Mouse (Mus musculus) midbrain, postnatal 0 days (tissue): ENCODE data around the gene Ctsc. TPM values are rescaled to one million over a fixed set of nuclear protein-coding genes. Genes with fewer than 3 reads are reported as not detected.
"Not testable (repeated sequence)": the region's sequence is repeated elsewhere in the genome, so short reads cannot be mapped to it uniquely, and the experiment has no call there.

Experiments used
- ATAC-seq: fragments of 200-750 bp; cut with Nextera tagmentation; 2 replicates; pipeline ENCODE4 v1.8.0; 2017; ENCODE audit warnings: moderate number of reproducible peaks, mild to moderate bottlenecking, moderate TSS enrichment, moderate library complexity; ENCODE audit not compliant: low FRiP score
- DNase-seq: peaks from one replicate; pipeline ENCODE4 v3.0.0-alpha.2; 2015; ENCODE audit warnings: low spot score
- H3K27ac ChIP-seq: fragments of 300-500 bp; sonication (generic); 2 replicates; pipeline ENCODE4 v1.5.1; 2014; ENCODE audit warnings: low read depth, mild to moderate bottlenecking, low read length, mixed read lengths
- H3K27me3 ChIP-seq: fragments of 300-500 bp; sonication (generic); 2 replicates; pipeline ENCODE4 v1.6.1; 2014; ENCODE audit warnings: low read length, control low read depth, mixed read lengths; ENCODE audit not compliant: insufficient read depth
- H3K36me3 ChIP-seq: fragments of 300-500 bp; sonication (generic); 2 replicates; pipeline ENCODE4 v1.6.1; 2014; ENCODE audit warnings: low read length, control low read depth, mixed read lengths; ENCODE audit not compliant: insufficient read depth
- H3K4me1 ChIP-seq: fragments of 300-500 bp; sonication (generic); 2 replicates; pipeline ENCODE4 v1.6.1; 2014; ENCODE audit warnings: mild to moderate bottlenecking, control low read depth, antibody characterized with exemption, low read length, mixed read lengths; ENCODE audit not compliant: insufficient read depth
- H3K4me2 ChIP-seq: fragments of 300-500 bp; sonication (generic); 2 replicates; pipeline ENCODE4 v1.6.1; 2014; ENCODE audit warnings: low read depth, mild to moderate bottlenecking, low read length, mixed read lengths; ENCODE audit not compliant: poor library complexity, severe bottlenecking
- H3K4me3 ChIP-seq: fragments of 300-500 bp; sonication (generic); 2 replicates; pipeline ENCODE4 v1.5.1; 2014; ENCODE audit warnings: low read depth, mild to moderate bottlenecking, low read length, moderate library complexity
- H3K9ac ChIP-seq: fragments of 300-500 bp; sonication (generic); replicated peaks from 2 replicates; pipeline ENCODE4 v1.6.1; 2014; ENCODE audit warnings: mild to moderate bottlenecking, low read length, moderate library complexity, mixed read lengths; ENCODE audit not compliant: poor library complexity, severe bottlenecking
- H3K9me3 ChIP-seq: fragments of 300-500 bp; sonication (generic); 2 replicates; pipeline ENCODE4 v1.6.1; 2016; ENCODE audit warnings: low read length, control low read depth
- CTCF ChIP-seq: IDR thresholded peaks from 2 replicates; pipeline ENCODE4 v1.5.1; 2016; ENCODE audit warnings: antibody characterized with exemption, mild to moderate bottlenecking
- WGBS: fragments of 180-500 bp; shearing (Covaris S2); extraction: QIAGEN DNeasy Blood & Tissue Kit; methylation state at CpG from one replicate; pipeline ENCODE4 v1.1.7; 2014; 5-methylcytosine and 5-hydroxymethylcytosine counted together
- polyA plus RNA-seq: library from polyadenylated mRNA; unstranded; fragments of >200 nt; fragmentation: Nextera tagmentation; extraction: Ambion mirVana; gene quantifications from 2 replicates; pipeline ENCODE4 v1.2.1, GENCODE M21; 2015
- total RNA-seq: library from RNA; depleted of rRNA; stranded (reverse); fragments of >200 nt; gene quantifications from 2 replicates; pipeline ENCODE4 v1.2.3, GENCODE M21; 2014; rRNA removed

Gene Ctsc
- 8.4 and 10.5 TPM in 2 replicates for total RNA-seq
- polyA plus RNA-seq: 14.6 and 14.7 TPM in 2 replicates

GRCm38 (mm10) chr7:88277858-88278627, at the start of gene Ctsc:
Gene Ctsc (plus strand): TSS chr7:88278085.
- no peaks in the 10 kb centered on the region for H3K9me3 ChIP-seq
- H3K4me2 ChIP-seq: peak within 1 kb of the TSS; percentile 76
- H3K27ac ChIP-seq: no peak within 1 kb of the TSS
- TF ChIP-seq CTCF: peak; percentile 39
- DNase-seq (peak; percentile 65), ATAC-seq (peak; percentile 82)
- WGBS: 3% methylated on average over 34 of the region's 34 CpGs
- H3K4me3 ChIP-seq: peak within 1 kb of the TSS; percentile 45
- no peak within 1 kb of the TSS for H3K9ac ChIP-seq
- H3K27me3 ChIP-seq: no peaks in the 10 kb centered on the region
- H3K36me3 ChIP-seq: no peaks in the 10 kb centered on the region
- no peaks in the 10 kb centered on the region for H3K4me1 ChIP-seq

- WGBS: 70% methylated on average over 2 of the region's 2 CpGs
- H3K36me3 ChIP-seq: no peaks in the 10 kb centered on the region
- no peaks in the 10 kb centered on the region for H3K9me3 ChIP-seq
- no peak overlapping the region for H3K4me3 ChIP-seq
- H3K27ac ChIP-seq: no peak overlapping the region
- DNase-seq (no peak), ATAC-seq (no peak)
- no peaks in the 10 kb centered on the region for H3K27me3 ChIP-seq
- H3K9ac ChIP-seq: no peak overlapping the region
- H3K4me2 ChIP-seq: no peak overlapping the region
- TF ChIP-seq CTCF: no peak
- H3K4me1 ChIP-seq: no peaks in the 10 kb centered on the region
Observed at GRCm38 (mm10) chr7:88229051-88229450, 48.8 kb upstream of the Ctsc start.

- ATAC-seq: no peak
- WGBS: 96% methylated on average over 4 of the region's 4 CpGs
Observed at GRCm38 (mm10) chr7:88230121-88230520, 47.8 kb upstream of the Ctsc start.

GRCm38 (mm10) chr7:88230756-88231522, 46.9 kb upstream of the Ctsc start:
- TF ChIP-seq CTCF: no peak
- no peak for DNase-seq

More at GRCm38 (mm10) chr7:88230121-88230520, 47.8 kb upstream of the Ctsc start:
- Histone ChIP-seq H3K9me3 (no peaks in the 10 kb centered on the region), H3K9ac (no peak overlapping the region), H3K4me1 (no peaks in the 10 kb centered on the region), H3K36me3 (no peaks in the 10 kb centered on the region), H3K4me3 (no peak overlapping the region), H3K27ac (no peak overlapping the region), H3K4me2 (no peak overlapping the region), H3K27me3 (no peaks in the 10 kb centered on the region)
- DNase-seq: no peak
- no peak for TF ChIP-seq CTCF

GRCm38 (mm10) chr7:88243059-88243458, 34.8 kb upstream of the Ctsc start:
- ATAC-seq: no peak
- H3K4me1 ChIP-seq: no peaks in the 10 kb centered on the region
- no peak for TF ChIP-seq CTCF
- H3K27me3 ChIP-seq: no peaks in the 10 kb centered on the region
- no peaks in the 10 kb centered on the region for H3K36me3 ChIP-seq
- no peak overlapping the region for H3K4me3 ChIP-seq
- no peak for DNase-seq
- 88% methylated on average over 3 of the region's 3 CpGs for WGBS
- no peak overlapping the region for H3K9ac ChIP-seq
- no peak overlapping the region for H3K27ac ChIP-seq
- no peak overlapping the region for H3K4me2 ChIP-seq
- H3K9me3 ChIP-seq: no peaks in the 10 kb centered on the region

More at GRCm38 (mm10) chr7:88230756-88231522, 46.9 kb upstream of the Ctsc start:
- no peak overlapping the region for H3K9ac ChIP-seq
- H3K4me3 ChIP-seq: no peak overlapping the region
- H3K4me2 ChIP-seq: no peak overlapping the region
- 94% methylated on average over 7 of the region's 7 CpGs for WGBS
- no peaks in the 10 kb centered on the region for H3K27me3 ChIP-seq
- no peak overlapping the region for H3K27ac ChIP-seq
- H3K9me3 ChIP-seq: no peaks in the 10 kb centered on the region
- no peak for ATAC-seq
- no peaks in the 10 kb centered on the region for H3K4me1 ChIP-seq
- no peaks in the 10 kb centered on the region for H3K36me3 ChIP-seq

GRCm38 (mm10) chr7:88244462-88244861, 33.4 kb upstream of the Ctsc start:
- Histone ChIP-seq H3K9ac (no peak overlapping the region), H3K9me3 (no peaks in the 10 kb centered on the region), H3K4me2 (no peak overlapping the region), H3K4me3 (no peak overlapping the region), H3K27me3 (no peaks in the 10 kb centered on the region), H3K36me3 (no peaks in the 10 kb centered on the region), H3K4me1 (no peaks in the 10 kb centered on the region), H3K27ac (no peak overlapping the region)
- TF ChIP-seq CTCF: no peak
- ATAC-seq (no peak), DNase-seq (no peak)

- not testable (repeated sequence) for DNase-seq, H3K9ac ChIP-seq, H3K36me3 ChIP-seq, H3K4me3 ChIP-seq, ATAC-seq, H3K4me2 ChIP-seq, H3K27me3 ChIP-seq, H3K9me3 ChIP-seq, H3K27ac ChIP-seq, H3K4me1 ChIP-seq
- WGBS: 98% methylated on average over 2 of the region's 2 CpGs
Observed at GRCm38 (mm10) chr7:88250380-88250779, 27.5 kb upstream of the Ctsc start.
